Mouse (Mus musculus) liver, adult 2 months (tissue): ENCODE measurements around the gene Nlrp5. TPM values are rescaled to one million over a fixed set of nuclear protein-coding genes. Genes with fewer than 3 reads are reported as not detected.
"Not testable (repeated sequence)": the region's sequence is repeated elsewhere in the genome, so short reads cannot be mapped to it uniquely, and the experiment has no call there.

Experiments used
- DNase-seq: peaks from one replicate; pipeline ENCODE4 v3.0.0-alpha.2; 2011; ENCODE audit warnings: low read depth, low spot score; ENCODE audit errors: extremely low read depth
- H3K27ac ChIP-seq: fragments of 200-500 bp; replicated peaks from 2 replicates; pipeline ENCODE4 v1.5.1; 2012; ENCODE audit warnings: low read depth, mild to moderate bottlenecking, control low read depth, inconsistent platforms, low read length; ENCODE audit not compliant: insufficient read depth
- H3K27me3 ChIP-seq: fragments of 200-500 bp; 2 replicates; pipeline ENCODE4 v1.6.1; 2012; ENCODE audit warnings: mild to moderate bottlenecking, moderate library complexity, low read length, inconsistent platforms; ENCODE audit not compliant: control insufficient read depth, insufficient read depth
- H3K36me3 ChIP-seq: fragments of 200-500 bp; 2 replicates; pipeline ENCODE4 v1.6.1; 2012; ENCODE audit warnings: low read length, inconsistent platforms; ENCODE audit not compliant: control insufficient read depth, insufficient read depth
- H3K4me1 ChIP-seq: fragments of 200-500 bp; 2 replicates; pipeline ENCODE4 v1.6.1; 2011; ENCODE audit warnings: low read length; ENCODE audit not compliant: control insufficient read depth, insufficient read depth
- H3K4me3 ChIP-seq: fragments of 200-500 bp; 2 replicates; pipeline ENCODE4 v1.5.1; 2011; ENCODE audit warnings: low read depth, mild to moderate bottlenecking, control low read depth, low read length, moderate library complexity; ENCODE audit not compliant: insufficient read depth
- H3K79me2 ChIP-seq: fragments of 200-500 bp; 2 replicates; pipeline ENCODE4 v1.6.1; 2012; ENCODE audit warnings: inconsistent platforms, mild to moderate bottlenecking, low read length, moderate library complexity; ENCODE audit not compliant: control insufficient read depth, insufficient read depth
- H3K9ac ChIP-seq: fragments of 200-500 bp; 2 replicates; pipeline ENCODE4 v1.6.1; 2012; ENCODE audit warnings: low read depth, mild to moderate bottlenecking, control low read depth, inconsistent platforms, low read length
- CTCF ChIP-seq: fragments of 200-500 bp; IDR thresholded peaks from 2 replicates; pipeline ENCODE4 v1.5.1; 2011; ENCODE audit warnings: low read depth, low read length, control low read depth
- POLR2A ChIP-seq: fragments of 200-500 bp; IDR thresholded peaks from 2 replicates; pipeline ENCODE4 v1.6.1; 2011; ENCODE audit warnings: low read length, control low read depth; ENCODE audit not compliant: insufficient read depth; ENCODE audit errors: extremely low read depth
- WGBS: fragments of 180-500 bp; shearing (Covaris S2); methylation state at CpG from one replicate; pipeline ENCODE4 v1.1.7; 2018; 5-methylcytosine and 5-hydroxymethylcytosine counted together
- polyA plus RNA-seq: library from polyadenylated mRNA; depleted of rRNA; stranded (reverse); fragments of >200 nt; gene quantifications from 2 replicates; pipeline ENCODE4 v1.2.3, GENCODE M21; 2012; rRNA removed
- total RNA-seq: library from RNA; depleted of rRNA; stranded (reverse); fragments of >200 nt; gene quantifications from 2 replicates; pipeline ENCODE4 v1.2.3, GENCODE M21; 2014; rRNA removed

Nlrp5 gene
- total RNA-seq = not detected in 2 replicates
- not detected in 2 replicates for polyA plus RNA-seq

DNA sequence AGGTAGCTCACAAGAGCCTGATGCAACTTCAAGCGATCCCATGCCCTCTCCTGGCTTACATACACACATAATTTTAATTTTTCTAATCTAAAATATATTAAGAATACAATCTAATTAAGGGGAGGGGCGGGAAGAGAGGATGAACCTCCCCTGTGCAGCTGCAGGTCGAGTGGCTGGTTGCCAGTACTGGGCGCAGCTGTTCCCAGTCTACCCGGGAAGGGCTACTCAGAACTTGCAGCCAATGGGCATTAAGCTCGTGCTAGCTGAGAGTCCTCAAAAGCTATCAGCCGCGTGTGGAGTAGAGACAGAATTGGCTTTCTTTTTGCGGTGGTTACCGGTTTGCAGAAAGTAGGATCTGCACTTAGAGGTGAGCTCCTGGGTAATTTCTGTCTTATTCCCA is at the start of gene Nlrp5:
Gene Nlrp5, plus strand, starts transcription at position 301 of the 400 bp plus-strand sequence.
- TF ChIP-seq POLR2A (no peak), CTCF (no peak)
- Histone ChIP-seq H3K4me3 (no peak within 1 kb of the TSS), H3K27ac (no peak within 1 kb of the TSS), H3K36me3 (no peaks in the 10 kb centered on the region), H3K27me3 (no peaks in the 10 kb centered on the region), H3K4me1 (no peaks in the 10 kb centered on the region), H3K79me2 (no peaks in the 10 kb centered on the region), H3K9ac (no peak within 1 kb of the TSS)
- WGBS = 62% methylated on average over 10 of the region's 10 CpGs
- no peak for DNase-seq

DNA sequence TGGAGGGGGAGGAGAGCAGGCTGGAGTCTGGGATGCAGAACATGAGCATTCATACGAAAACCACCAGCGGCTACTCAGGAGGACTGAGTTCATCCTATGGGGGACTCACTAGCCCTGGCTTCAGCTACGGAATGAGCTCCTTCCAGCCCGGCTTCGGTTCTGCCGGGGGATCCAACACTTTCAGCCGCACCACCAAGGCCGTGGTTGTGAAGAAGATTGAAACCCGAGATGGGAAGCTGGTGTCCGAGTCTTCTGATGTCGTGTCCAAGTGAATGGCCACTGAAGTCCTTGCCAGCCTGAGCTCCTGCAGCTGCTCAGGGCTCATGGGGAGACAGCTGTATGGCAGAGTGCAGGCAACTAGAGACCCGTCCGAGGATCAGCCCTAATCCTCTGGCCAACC is 27.4 kb upstream of the Nlrp5 start:
- H3K79me2 ChIP-seq, H3K9ac ChIP-seq, H3K27ac ChIP-seq, H3K36me3 ChIP-seq, H3K4me3 ChIP-seq, DNase-seq, H3K4me1 ChIP-seq, H3K27me3 ChIP-seq: not testable (repeated sequence)
- 89% methylated on average over 13 of the region's 13 CpGs for WGBS

DNA sequence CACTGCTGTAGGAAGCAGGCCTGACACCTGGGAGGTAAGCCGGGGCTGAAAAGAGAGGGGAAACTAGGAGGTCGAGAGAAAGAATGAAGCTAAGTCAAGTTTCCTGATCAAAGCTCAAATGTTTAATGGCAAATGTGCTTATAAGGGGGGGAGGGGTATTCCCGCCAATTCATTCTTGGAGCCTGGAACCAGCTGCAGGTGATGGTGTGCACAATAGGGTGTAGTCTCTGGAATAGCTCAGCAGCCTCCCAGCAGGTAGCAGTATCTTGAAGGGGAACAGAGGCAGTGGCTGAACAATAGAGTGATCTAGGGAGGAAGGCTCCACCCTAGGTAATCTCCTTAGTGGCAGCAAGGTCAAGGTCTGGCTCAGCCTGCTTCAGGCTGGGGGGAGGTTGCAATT is 84.5 kb downstream of the Nlrp5 start:
- 65% methylated on average over 3 of the region's 3 CpGs for WGBS
- H3K4me3 ChIP-seq, DNase-seq, H3K9ac ChIP-seq, H3K79me2 ChIP-seq, H3K36me3 ChIP-seq, H3K27me3 ChIP-seq, H3K27ac ChIP-seq, H3K4me1 ChIP-seq: not testable (repeated sequence)

GRCm38 (mm10) chr7:23470832-23471231 is 85.1 kb downstream of the Nlrp5 start:
- 53% methylated on average over 3 of the region's 3 CpGs for WGBS
- not testable (repeated sequence) for DNase-seq, H3K79me2 ChIP-seq

GRCm38 (mm10) chr7:23472886-23473285 is 87.2 kb downstream of the Nlrp5 start:
- H3K9ac ChIP-seq, H3K4me3 ChIP-seq, H3K36me3 ChIP-seq, H3K27ac ChIP-seq, H3K4me1 ChIP-seq, H3K27me3 ChIP-seq, H3K79me2 ChIP-seq, DNase-seq: not testable (repeated sequence)
- 58% methylated on average over 2 of the region's 2 CpGs for WGBS

More at GRCm38 (mm10) chr7:23470832-23471231, 85.1 kb downstream of the Nlrp5 start:
- not testable (repeated sequence) for H3K4me1 ChIP-seq, H3K27ac ChIP-seq, H3K4me3 ChIP-seq, H3K27me3 ChIP-seq, H3K36me3 ChIP-seq, H3K9ac ChIP-seq

Other genes with a start within 250 kb of the Nlrp5 start
- gene Gm10662, start 241.4 kb upstream of the Nlrp5 start, total RNA-seq = not detected in 2 replicates
- not detected in 2 replicates for gene Gm10662, start 241.4 kb upstream of the Nlrp5 start, polyA plus RNA-seq
- gene Vmn1r165, start 168.6 kb upstream of the Nlrp5 start, total RNA-seq = not detected in 2 replicates
- not detected in 2 replicates for gene Vmn1r165, start 168.6 kb upstream of the Nlrp5 start, polyA plus RNA-seq
- gene Vmn1r166, start 134.2 kb upstream of the Nlrp5 start, total RNA-seq = not detected in 2 replicates
- not detected in 2 replicates for gene Vmn1r166, start 134.2 kb upstream of the Nlrp5 start, polyA plus RNA-seq
- gene Gm6902, start 107.0 kb upstream of the Nlrp5 start, total RNA-seq = not detected in 2 replicates
- gene Gm6902, start 107.0 kb upstream of the Nlrp5 start, polyA plus RNA-seq = not detected in 2 replicates
- gene Nlrp4e, start 84.7 kb upstream of the Nlrp5 start, total RNA-seq = not detected in 2 replicates
- not detected in 2 replicates for gene Nlrp4e, start 84.7 kb upstream of the Nlrp5 start, polyA plus RNA-seq
- not detected in 2 replicates for gene Vmn1r167, start 121.3 kb downstream of the Nlrp5 start, total RNA-seq
- not detected in 2 replicates for gene Vmn1r167, start 121.3 kb downstream of the Nlrp5 start, polyA plus RNA-seq
- gene Vmn1r168, start 153.8 kb downstream of the Nlrp5 start, total RNA-seq = not detected in 2 replicates
- not detected in 2 replicates for gene Vmn1r168, start 153.8 kb downstream of the Nlrp5 start, polyA plus RNA-seq
- not detected in 2 replicates for gene Vmn1r169, start 189.6 kb downstream of the Nlrp5 start, total RNA-seq
- gene Vmn1r169, start 189.6 kb downstream of the Nlrp5 start, polyA plus RNA-seq = not detected in 2 replicates
- not detected in 2 replicates for gene Vmn1r170, start 220.3 kb downstream of the Nlrp5 start, total RNA-seq
- gene Vmn1r170, start 220.3 kb downstream of the Nlrp5 start, polyA plus RNA-seq = not detected in 2 replicates
- not detected in 2 replicates for gene Vmn1r171, start 244.8 kb downstream of the Nlrp5 start, total RNA-seq
- not detected in 2 replicates for gene Vmn1r171, start 244.8 kb downstream of the Nlrp5 start, polyA plus RNA-seq